Mouse (Mus musculus): ENCODE measurements around the gene Apol7a.

The Apol7a gene

DNA sequence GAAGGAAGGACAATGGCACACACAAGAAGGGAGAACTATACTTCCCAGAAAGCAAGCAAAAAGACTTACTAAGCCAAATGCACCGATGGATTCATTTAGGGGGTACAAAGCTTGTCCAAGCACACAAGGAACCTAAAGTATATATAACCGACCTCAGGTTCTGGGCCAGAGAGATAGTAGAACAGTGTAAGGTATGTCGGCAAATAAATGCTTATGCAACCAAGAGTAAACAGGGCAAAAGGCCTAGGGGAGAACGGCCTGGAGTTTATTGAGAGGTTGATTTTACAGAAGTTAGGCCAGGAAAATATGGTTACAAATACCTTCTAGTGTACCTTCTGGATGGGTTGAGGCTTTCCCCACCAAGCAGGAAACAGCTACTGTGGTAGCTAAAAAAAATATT is 21.5 kb downstream of the Apol7a start:
- DNase-seq (ENCODE audit: extremely low read depth, insufficient read length, low spot score) = no peak

DNA sequence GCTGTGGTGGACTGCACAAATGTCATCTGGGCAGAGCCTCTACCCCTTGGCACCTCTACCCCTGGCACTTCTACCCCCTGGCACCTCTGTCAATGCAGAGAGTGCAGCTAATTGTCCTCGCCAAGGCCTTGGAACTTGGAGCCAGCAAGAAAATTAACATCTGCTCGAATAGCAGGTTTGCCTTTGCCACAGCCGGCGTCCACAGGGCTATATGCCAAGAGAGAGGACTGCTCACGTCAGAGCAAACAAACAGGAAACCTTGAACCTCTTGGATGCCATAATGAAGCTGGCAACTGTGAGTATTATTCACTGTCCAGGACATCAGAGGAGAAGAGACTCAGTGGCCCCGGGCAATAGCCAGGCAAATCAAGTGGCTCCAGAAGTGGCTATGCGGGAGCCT is 22.0 kb downstream of the Apol7a start:
- DNase-seq (ENCODE audit: extremely low read depth, insufficient read length, low spot score) = peak; percentile 65

DNA sequence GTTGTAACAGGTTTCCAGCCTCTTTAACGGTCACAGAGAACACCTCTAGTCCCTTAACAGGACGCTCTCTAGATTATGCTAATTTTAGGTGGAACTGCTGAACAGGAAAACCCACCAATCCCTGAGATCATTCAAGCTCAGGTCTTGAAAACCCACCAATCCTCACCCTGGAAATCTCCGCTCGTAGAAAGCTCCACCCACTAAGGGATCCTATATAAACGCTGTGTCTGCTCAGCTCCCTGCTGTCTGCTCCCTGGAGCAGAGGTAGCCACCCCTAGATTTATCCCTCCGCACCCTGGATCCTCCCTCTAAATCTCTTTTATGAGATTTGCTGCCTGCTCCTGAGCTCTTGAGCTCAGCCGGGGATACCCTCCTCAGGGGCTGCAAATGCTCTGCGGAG is 28.3 kb downstream of the Apol7a start:
- DNase-seq (ENCODE audit: extremely low read depth, insufficient read length, low spot score) = no peak

DNA sequence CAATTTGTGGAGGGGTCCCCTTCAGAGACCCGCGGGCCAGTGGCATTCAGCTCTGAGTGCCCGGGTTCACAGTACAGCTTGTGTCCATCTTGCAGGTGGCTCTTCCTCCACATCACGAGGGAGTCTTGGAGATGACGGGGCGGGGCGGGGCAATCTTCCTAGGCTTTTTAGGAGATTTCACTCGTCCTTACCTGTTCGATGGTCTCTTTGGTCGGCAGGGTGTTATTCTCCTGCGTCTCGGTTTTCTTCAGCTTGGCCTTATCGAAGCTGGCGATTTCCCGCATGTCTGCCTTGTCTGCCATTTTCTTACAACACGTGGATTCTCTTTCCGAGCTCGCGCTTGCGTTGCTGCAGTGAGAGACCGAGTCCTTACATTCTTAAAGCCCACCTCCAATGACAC is 28.9 kb downstream of the Apol7a start:
- no peak for DNase-seq (ENCODE audit: extremely low read depth, insufficient read length, low spot score)

DNA sequence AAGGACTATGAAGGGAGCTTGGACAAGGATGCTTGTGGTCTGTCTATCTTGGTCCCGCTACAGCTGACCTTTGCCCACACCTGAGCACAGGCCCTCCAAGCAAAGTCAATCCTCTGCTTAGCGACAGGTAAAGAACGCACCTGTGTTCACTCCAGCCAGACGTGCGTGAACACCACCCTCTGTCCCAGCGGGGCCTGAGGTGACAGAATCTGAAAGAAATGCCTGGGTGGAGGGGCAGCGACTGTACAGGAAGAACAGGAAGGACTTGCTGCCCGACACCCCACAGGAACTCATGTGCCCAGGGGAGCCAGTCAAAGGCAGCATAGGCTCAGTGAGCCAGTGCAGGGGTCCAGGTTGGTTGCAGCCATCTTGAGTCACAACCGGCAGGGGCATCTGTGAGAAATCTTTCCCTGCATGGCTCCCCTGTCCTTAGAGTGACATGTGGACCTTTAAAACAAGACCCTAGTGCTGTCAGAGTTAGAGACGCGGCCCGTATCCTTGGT is 30.0 kb downstream of the Apol7a start:
- no peak for DNase-seq (ENCODE audit: extremely low read depth, insufficient read length, low spot score)

DNA sequence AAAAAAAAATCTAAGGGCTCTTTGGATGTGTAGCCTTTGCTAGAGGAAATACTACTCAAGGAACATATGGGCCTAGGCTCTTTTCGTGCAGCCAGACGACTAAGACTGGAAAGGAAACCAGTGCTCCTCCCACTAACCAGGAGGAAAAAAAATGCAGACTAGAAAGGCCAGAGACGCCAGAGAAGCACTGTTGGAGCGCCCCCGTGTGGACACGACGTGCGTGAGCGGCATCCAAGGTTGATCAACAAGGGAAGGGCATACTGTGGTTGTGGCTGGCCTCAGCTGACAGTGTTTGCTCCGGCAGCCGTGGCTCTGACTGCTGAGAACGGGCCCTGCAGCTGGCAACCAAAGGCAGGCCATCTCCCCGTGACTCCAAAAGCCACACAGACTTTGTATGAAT is 30.8 kb downstream of the Apol7a start:
- peak; percentile 83 for DNase-seq (ENCODE audit: extremely low read depth, insufficient read length, low spot score)

DNA sequence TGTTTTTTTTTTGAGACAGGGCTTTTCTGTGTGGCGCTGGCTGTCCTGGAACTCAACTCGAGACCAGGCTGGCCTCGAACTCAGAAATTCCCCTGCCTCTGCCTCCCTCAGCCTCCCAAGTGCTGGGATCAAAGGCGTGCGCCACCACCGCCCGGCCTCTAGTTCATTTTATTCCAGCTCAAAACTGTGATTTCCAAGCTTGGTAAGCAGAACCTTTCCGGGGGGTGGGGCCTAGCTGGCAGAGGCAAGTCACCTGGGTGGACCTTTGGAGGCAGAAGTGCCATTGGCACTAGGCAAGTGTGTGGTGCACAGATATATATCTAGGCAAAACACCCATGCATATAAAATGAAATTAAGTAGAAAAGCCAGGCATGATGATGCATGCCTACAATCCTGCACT is 31.4 kb downstream of the Apol7a start:
- DNase-seq (ENCODE audit: extremely low read depth, insufficient read length, low spot score) = peak; percentile 80

DNA sequence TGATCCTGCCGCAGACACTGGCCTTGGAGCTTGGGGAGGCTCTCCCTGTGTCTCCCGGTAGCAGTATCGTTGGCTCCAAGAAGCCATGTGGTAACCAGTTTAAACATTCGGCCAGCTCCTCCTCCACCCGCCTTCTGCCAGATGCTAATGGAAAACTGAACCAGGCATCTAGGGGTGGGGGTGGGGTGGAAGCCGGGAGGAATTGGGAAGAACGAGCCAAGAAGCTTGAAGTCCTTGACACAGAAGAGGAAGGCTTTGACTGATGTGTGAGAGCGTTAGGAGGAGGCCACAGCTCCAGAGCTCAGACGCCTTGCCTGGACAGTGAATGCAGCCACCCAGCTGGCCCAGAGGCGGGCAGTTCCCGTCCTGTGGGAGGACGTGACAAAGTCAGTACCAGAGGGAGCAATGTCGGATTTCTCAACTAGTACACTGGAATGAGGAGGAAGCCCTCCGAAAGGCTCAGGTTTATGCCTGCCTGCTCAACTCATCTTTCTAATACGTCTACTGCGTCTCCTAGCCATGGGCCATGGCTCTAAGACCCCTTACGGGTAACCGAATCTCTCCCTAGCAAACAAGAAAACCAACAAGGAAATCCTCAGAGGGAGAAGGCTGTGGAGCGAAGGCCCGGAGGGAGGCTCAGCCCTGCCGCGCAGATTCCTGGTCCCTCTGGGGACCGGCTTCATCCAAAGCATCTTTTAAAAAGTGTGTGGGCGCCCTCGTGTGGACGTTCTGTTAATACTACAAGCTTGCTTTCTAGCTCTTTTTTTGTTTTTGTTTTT is 32.0 kb downstream of the Apol7a start:
- peak; percentile 90 for DNase-seq (ENCODE audit: extremely low read depth, insufficient read length, low spot score)

DNA sequence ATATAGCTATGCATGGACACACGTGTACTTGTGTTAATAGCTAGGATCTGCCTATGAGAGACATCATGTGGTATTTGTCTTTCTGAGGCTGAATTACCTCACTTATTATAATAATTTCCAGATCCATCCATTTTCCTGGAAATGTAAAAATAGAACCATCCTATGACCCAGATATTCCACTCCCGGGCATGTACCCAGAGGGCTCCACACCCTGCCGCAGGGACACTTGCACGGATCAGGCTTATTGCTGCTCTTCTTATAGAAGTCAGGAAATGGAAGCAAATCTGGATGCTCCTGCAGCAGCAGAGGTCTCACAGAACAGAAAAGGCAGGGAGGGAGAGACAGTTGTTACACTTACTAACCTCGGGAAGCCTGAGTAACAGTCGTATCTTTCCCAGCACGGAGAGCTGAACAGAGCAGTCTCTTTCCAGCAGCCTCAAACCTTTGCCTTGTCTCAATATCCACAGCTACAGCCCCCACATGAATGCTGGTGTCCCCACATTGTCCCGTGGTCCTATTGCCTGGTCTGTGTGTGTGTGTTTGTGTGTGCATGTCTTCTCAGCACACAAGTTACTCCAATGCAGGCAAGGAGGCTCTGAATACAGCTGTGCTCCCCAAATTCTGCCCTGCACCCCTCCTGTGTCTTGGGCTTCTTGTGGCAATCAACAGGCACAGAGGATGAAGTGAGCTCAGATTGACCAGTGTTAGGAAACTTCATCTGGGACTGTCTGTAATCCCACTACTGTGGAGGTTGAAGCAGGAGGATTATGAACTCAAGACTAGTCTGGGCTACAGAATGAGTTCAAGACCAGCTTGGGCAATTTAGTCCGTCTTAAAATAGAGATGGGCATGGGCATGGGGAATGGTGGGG is 33.0 kb downstream of the Apol7a start:
- peak; percentile 27 for DNase-seq (ENCODE audit: extremely low read depth, insufficient read length, low spot score)

DNA sequence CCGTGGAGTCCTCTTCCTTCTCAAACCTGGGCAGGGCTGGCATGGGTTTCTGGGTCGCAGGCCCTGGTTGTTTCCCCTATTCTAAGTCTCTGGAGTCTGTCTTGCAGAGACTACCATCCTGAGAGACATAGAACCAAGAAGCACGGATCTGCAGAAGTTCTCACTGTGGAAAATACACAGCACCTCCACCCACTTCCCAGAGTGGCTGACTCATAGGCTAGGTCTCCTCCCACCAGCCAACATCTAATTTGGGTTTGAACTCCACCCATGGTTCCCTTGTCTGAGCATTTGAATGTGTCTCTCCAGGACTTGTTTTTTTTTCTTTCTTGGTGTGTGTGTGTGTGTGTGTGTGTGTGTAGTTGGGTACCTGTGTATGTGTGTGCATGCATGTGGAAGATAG is 34.9 kb downstream of the Apol7a start:
- peak; percentile 52 for DNase-seq (ENCODE audit: extremely low read depth, insufficient read length, low spot score)

DNA sequence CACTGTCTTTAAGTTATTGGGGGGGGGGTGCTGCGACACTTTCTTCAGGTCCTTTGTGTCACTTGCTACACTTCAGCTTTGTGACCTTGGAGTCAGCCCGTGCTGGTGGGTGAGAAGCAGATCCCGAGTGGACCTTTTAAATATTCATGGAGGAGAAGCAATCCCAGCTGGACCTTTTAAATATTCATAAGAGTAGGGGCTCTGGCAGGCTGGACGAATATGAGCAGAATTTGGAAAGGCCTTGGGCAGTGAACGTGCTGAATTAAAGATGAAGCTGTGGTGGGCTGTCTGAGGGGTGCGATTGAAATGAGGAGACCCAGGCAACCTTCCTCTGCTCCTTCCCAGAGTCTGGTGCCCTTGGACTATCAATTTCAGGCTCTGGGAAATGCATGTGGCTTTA is 35.3 kb downstream of the Apol7a start:
- no peak for DNase-seq (ENCODE audit: extremely low read depth, insufficient read length, low spot score)

DNA sequence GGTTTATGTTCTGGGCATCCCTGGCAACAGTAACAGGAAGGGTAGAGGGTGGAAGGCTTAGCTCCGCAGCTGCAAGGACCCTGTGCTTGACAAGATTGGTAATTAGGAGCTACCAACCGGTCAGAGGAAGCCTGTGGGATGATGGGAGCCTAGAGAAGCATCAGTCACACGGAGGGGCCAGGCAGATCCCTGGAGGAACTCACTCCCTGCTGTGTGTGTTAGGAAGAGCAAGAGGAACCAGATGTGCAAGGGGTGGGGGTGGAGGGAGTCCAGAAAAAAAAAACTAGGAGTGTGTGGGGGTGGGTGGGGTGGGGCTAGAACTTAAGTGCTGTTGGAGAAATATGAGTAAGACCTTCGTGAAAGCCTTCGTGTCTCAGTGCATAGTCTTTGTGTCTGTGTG is 36.0 kb downstream of the Apol7a start:
- no peak for DNase-seq (ENCODE audit: extremely low read depth, insufficient read length, low spot score)

DNA sequence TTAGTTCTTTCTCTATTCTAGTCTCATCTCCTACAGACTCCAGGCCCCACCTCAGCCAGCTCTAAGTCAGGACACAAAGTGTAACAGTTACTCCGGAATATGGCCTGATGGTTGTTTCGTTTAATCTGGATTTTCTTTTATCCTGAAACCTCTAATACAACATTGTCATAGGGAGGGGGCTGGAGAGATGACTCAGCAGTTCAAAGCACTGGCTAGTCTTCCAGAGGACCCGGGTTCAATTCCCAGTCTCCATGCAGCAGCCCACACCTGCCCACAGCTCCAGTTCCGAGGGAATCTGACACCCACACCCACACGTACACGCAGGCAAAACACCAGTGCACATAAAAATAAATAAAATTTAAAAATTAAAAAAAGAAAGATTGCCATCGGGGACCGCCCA is 39.0 kb downstream of the Apol7a start:
- no peak for DNase-seq (ENCODE audit: extremely low read depth, insufficient read length, low spot score)

DNA sequence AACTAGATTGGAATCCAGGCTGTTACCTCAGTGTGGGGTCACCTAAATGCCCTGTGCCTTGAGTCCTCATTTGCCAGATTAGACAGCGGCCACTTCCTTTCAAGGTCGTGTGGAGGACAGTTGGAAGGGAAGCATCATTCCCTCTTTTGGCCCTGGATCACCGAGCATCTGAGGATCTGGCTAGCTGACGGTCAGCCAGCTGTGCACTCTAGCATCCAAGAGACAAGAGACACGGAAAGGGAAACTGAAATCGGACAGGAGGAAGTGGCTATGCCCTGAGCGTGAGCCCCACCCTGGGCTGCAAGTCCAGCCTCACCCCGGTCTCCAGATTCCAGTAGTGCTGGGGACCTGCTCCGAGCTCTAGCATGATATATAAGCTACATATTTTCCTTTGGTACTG is 39.4 kb downstream of the Apol7a start:
- DNase-seq (ENCODE audit: extremely low read depth, insufficient read length, low spot score) = peak; percentile 43

DNA sequence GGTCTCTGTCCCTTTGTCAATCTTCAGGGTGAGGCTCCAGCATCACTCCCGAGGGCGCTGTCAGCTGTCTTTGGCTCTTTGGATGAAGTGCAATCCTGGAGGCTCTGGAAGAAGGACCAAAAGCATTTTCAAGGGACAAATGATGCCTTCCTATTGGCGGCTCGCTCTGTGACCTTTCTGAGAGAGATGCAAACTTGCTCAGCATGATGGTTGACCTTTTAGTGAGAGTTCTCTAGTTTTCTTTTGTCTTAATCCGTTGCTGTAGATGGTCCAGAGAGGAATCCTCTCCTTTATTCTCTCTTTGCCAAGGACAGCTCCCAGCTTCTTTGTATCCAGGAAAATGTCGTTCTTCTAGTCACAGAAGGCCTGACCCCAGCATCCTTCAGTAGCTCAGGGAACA is 39.8 kb downstream of the Apol7a start:
- no peak for DNase-seq (ENCODE audit: extremely low read depth, insufficient read length, low spot score)

DNA sequence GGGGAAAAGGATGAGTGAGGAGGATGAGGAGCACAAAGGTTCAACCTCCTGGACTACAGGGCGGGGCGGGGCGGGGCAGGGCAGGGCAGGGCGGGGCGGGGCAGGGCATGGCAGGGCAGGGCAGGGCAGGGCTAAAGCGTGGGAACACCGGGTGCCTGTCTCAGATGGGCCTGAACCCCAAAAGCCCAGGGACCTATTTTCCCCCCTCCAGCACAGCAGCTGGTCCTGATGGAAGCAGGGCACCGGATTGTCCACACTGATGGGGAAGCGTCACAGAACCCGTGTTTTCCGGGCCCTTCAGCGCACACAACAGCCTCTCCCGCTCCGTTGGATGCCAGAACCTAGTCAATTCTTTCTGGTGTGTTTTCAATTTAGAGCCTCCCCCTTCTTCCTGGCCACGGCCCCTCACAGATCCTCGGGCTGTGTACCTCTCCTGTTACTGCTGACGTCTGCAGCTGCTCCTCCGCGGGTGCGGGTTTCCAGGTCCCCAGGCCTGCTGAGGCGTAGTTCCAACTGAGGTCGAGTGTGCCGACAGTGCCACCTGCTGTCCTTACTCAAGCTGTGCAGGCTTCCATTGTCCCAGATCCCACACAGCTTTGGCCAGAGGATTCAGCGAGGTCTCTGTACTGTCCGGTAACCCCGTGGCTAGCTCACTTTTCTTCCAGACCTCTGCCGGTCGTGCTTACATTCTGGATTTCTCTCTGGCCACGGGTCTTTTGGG is 40.4 kb downstream of the Apol7a start:
- peak; percentile 76 for DNase-seq (ENCODE audit: extremely low read depth, insufficient read length, low spot score)

DNA sequence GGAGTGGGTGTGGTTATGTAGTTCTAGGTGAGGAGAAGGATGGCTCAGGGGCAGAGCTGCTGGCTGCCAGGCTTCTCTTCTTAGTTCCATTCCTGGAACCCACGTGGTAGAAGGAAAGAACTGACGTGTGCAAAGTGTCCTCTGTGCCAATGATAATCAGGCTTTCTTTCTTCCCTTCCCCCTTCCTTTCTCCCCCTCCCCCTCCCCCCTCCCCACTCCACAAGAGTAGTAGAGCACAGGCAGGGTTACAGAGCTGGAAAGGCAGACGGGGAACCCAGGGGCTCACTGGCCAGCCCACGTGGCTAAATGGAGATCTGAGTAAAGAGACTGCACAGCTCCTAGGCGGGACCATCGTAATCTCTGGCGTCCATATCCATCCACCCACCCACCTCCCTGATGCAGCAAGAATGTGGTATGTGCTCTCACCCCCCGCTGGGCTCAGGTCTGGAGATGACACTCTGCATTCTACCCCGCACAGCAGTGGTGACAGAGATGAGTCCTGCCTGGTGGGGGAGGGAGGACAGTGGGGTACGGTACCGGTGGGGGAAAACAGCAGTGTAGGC is 42.6 kb downstream of the Apol7a start:
- no peak for DNase-seq (ENCODE audit: extremely low read depth, insufficient read length, low spot score)

DNA sequence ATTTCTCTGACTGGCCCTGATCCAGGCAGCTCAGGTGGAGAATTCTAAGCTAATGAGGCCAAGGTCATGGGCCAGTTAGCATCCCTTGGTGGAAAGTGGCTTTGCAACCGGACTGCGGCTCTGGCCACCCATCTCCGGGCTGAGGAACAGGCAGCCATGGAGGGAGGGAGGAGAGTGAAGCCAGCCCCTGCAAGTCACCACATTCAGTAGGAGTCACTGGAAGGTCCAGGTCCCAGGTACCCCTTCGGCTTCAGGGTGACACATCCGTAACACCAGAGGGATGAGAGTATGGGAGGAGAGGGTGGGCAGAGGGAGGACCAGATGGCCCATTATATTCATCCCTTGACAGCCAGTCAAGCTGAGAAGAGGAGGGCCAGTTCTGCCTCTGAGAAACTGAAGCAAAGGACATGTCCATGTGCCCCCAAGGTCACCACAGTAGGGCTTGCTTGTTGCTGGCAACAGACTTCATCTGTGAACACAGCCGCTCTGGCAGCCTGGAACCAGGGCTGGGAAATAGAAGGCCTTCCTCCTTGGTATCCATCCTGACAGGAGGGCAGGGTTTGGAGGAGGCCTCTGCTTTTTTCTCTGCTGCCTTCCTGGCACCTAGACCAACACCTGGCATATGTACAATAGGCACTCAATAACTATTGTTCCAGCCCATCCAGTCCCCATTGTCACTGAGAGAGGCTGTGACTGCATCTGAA is 43.9 kb downstream of the Apol7a start:
- DNase-seq (ENCODE audit: extremely low read depth, insufficient read length, low spot score) = no peak

DNA sequence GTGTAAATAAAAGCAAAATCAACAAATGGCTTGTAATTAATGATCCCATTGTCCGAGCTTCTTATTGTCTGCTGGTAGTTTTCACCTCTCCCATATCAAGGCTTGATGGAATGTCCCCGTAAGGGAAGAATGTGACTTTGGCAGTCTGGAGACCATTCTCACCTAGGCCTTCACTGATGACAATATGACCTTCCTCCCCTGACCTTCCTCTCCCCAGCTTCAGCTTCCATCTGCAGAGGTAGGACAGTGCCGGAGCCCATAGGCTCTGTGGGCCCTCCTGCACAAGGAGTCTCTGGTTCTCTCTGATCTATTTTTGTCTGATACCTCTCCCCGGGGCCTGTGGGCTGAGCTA is 44.4 kb downstream of the Apol7a start:
- DNase-seq (ENCODE audit: extremely low read depth, insufficient read length, low spot score) = no peak

DNA sequence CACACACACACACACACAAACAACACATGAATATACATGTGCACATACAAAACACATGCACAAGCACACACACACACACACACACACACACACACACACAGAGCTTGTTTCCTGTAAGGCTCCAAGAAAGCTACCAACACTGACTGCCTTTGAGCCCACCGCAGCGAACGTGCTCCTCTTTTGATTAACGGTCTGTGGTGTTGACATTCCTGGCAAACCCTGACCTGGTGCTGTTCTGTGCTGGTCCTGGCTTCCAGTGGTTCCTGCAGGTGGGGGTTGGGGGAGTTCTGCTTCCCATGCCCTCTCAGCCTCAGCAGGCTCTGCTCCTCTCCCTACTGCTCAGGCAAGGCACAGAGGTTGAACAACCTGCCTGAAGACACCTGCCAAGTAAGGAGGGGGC is 45.1 kb downstream of the Apol7a start:
- no peak for DNase-seq (ENCODE audit: extremely low read depth, insufficient read length, low spot score)
